Mouse (Mus musculus): ENCODE measurements around the gene Cd320.
A peak's percentile ranks its signal among the peaks of the same experiment; 100 is the strongest.
"Not testable (repeated sequence)": the region's sequence is repeated elsewhere in the genome, so short reads cannot be mapped to it uniquely, and the experiment has no call there.

Cd320 gene

DNA sequence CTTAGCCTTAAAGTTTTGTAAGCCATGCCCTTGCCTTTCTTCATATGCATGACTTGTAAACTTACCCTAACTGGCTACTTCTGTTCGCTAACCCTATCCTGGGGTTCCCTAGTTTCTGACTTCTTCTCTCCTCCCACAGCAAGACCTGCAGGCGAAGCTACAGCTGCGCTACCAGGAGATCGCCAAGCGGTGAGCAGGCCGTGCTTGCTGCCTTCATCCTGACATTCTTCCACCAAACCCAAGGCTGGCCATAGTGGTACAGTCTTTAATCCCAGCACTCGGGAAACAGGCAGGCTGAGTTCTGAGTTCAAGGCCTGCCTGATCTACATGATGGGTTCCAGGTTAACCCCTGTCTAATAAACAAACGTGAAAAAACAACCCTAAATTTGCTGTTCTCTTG is 17.4 kb upstream of the Cd320 start:
- no peak for DNase-seq

GRCm38 (mm10) chr17:33826850-33827249 is 16.0 kb upstream of the Cd320 start:
- DNase-seq, result peak; percentile 64 to 77

DNA sequence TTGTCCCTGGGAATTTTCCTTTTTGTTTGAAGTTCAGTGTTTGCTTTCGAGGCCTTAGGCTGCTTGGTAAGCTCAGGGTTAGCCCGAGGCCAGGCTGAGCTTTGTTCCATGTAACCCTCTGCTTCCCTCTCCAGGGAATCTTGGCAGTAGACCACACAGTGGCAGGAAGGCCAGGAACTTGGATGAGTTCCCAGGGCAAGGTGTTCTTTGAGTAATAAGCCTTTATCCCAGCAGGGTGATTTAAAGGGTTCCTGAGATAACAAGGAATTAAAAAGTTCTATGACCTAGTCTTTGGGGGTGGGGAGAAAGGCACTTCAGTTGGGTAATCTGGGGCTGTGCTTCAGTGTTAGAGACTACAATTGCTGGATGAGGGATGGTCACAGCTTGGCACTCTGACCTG is 14.0 kb upstream of the Cd320 start:
- peak; percentile 91 to 93 for DNase-seq

- no peak for DNase-seq
These were observed 13.3 kb upstream of the Cd320 start for GRCm38 (mm10) chr17:33829561-33829960.

DNA sequence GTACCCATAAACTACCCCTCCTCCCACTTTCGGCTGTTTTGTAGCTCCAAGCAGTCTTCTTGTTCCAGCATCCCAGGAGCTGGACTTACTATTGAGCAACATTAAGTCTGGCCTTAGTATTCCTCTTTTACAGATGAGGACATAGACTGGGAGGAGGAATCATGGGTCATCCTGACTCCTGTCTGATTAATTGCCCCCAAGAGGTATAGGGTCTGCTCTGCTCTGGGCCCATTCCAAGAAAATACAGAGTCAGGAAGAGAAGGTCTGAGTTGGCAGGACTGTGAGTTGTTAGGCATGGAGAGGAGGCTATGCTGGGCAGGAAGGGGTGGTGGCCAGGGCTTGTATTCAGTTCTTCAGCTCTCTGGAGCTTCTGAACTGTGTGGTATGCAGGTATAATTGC is 1.3 kb downstream of the Cd320 start:
- no peak for DNase-seq

DNA sequence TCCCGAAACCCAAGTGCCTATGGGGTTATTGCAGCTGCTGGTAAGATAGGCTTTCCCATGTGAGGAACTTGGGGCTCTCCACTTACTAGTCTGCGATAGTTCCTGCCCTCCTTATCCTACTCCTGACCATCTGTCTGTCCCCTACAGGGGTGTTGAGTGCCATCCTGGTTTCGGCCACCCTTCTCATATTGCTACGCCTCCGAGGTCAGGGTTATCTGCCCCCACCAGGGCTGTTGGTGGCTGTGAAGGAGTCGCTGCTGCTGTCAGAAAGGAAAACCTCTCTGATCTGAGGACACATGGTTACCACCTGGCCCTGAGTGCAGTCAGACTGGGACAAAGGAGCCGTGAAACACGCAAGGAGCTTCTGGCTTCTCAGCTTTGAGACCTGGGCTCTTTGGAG is 5.2 kb downstream of the Cd320 start:
- DNase-seq, result no peak

DNA sequence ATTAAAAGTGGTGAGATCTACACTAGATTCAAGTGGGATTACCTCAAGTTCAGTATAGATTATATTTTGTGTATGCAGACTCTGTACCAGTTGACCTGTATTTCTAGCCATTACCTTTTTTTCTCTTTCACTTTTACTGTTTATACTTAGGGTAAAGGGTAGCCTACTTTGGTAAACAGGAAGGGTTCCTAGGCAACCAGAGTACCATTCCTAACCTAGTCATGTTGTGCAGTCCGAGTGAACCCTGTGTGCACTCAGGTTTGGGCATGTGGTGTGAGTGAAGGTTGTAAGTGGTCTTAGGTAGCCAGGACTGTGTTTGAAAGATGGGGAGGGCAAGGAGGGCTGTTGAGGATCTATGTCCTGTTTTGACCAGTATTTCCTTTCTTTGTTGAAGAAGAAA is 8.4 kb downstream of the Cd320 start:
- no peak for DNase-seq

- no peak for DNase-seq
These were observed 14.9 kb downstream of the Cd320 start for GRCm38 (mm10) chr17:33857816-33858215.

DNA sequence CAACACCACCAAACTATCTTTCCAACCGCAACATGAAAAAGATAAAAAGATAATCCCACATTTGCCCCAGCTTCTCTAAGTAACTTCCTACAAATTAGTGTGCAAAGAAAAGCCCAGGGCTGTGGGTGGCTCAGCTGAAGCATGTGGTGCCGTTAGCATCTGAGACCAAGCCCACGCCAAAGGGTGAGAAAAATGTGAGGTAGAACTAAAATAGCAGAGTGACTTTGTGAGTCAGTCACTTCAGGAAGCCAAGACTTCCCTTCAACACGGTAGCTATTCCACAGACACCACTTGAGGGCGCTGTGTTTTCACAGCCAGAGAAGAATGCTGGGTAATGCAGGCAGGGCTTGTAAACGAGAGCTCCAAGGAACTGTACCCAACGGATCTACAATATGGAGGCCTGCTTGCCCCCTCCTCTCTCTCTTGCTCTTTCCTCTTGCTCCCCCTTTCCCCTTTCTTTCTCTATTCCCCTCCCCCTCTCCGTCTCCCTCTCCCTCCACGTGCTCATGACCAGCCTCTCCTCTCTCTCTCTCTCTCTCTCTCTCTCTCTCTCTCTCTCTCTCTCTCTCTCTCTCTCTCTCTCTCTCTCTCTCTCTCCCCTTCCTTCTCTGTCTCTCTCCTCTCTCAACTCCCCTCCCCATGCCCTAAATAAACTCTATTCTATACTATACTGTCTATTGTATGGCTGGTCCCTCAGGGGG is 22.6 kb downstream of the Cd320 start:
- peak; percentile 43 to 62 for DNase-seq

DNA sequence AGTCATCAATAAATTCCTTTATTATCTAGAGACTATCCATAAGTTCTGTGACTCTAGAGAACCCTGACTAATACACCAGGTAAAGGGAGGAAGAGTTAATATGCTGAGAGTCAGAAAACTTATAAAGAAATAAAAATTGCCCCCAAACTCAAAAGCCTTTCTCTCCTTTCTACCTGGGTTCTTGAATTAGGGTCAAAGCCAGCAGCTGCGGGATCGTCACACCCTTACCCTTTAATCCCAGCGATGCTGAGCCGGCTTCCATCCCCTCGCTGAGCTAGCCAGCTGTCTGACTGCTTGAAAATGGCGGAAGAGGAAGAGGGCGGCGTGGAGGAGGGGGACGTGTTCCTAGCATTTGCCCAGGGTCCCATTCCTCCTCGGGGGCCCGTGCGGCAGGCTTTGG is 30.6 kb downstream of the Cd320 start, which contains the start of gene Gm7029:
Gene Gm7029 (plus strand): TSS at position 301 of the 400 bp plus-strand sequence.
- DNase-seq, result not testable (repeated sequence)

GRCm38 (mm10) chr17:33874411-33874810 is 31.5 kb downstream of the Cd320 start:
- no peak for DNase-seq

DNA sequence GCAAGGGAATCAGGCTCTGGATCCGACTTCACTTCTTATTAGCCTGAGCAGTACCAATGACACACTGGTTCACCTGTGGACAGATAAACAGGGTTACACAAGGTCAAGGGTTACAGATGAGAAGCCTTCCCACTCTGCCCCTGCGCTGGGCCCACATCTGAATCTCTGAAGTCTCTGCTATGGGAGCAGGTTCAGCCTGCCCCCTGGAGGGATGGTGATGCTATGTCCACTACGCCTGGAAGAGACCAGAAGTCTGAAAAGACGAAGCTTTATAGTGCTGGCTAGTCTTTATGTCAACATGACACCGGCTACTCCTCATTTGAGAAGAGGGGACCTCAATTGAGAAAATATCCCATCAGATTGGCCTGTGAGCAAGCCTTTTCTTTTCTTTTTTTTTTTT is 32.9 kb downstream of the Cd320 start:
- DNase-seq, result not testable (repeated sequence)

- DNase-seq, result not testable (repeated sequence)
These were observed 41.4 kb downstream of the Cd320 start for GRCm38 (mm10) chr17:33884320-33884719.

GRCm38 (mm10) chr17:33887802-33888201 is 44.9 kb downstream of the Cd320 start:
- DNase-seq, result peak in 1 of 2 experiments; percentile 32

- not testable (repeated sequence) for DNase-seq
These were observed 45.3 kb downstream of the Cd320 start for GRCm38 (mm10) chr17:33888230-33888629.

DNA sequence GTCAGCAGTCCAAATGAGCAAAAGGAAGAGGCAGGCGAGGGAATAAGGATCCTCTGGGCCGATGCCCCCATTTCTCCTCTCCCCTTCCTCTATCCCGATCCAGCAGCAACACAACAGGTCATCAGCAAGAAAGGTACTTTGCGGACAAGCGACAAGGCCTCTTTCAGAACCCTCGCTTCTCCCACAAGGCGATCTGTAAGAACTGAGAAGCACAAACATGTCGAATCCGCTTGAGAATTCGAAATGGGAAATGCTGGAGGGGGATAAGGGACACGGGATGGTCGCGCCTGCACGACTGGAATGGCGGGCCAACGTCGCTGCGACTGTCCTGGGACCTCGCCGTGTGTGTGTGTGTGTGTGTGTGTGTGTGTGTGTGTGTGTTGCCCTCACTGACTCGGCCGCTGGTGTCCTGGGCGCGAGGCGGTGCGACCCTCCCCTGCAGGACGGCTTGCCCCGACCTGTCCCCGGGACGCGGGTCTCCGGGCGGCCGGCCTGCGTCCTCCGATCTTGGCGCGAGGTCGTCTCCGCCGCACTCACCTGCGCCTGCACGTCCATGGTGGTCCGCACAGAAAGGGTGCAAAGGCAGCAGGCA is 47.1 kb downstream of the Cd320 start:
- not testable (repeated sequence) for DNase-seq

DNA sequence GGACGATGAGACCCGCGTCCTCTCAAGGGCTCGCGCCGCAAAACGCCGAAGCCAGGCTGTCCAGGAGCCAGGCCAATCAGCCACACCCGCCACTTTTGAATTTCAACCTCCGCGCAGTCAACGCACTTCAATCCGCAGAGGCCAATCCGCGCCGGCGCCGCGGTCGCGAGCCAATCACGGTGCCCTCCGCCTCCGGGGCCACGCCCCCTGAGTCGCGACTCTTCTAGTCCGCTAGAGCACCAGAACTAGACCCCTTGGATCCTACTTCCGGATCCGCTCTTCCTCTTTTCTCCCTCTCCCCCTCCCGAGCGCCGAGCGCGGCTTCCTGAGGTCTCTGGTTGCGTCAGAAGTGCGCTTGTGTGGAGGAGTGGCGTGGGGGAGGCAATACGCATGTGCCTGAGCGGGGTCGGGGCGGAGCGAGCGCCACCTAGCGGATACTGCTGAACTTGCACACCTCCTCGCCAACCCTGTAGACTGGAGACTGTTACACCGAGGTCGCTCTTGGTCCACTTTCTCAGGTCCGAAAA is 47.7 kb downstream of the Cd320 start, which contains the start of gene Kifc1:
Gene Kifc1 (minus strand): TSS at position 129 of the 527 bp plus-strand sequence.
- peak; percentile 100 for DNase-seq

DNA sequence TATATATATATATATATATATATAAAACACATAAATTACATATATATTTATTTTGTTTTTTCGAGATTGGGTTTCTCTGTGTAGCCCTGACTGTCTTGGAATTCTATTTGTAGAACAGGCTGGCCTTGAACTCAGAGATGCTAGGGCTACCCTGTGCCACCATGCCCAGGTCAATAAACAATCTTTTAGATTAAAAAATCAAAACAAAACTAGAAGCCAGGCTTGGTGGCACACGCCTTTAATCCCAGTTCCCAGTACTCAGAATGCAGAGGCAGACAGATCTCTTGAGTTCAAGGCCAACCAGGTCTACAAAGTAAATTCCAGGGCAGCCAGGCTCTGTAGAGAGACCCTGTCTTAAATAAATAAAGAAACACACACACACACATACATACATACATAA is 48.5 kb downstream of the Cd320 start:
- DNase-seq, result no peak

DNA sequence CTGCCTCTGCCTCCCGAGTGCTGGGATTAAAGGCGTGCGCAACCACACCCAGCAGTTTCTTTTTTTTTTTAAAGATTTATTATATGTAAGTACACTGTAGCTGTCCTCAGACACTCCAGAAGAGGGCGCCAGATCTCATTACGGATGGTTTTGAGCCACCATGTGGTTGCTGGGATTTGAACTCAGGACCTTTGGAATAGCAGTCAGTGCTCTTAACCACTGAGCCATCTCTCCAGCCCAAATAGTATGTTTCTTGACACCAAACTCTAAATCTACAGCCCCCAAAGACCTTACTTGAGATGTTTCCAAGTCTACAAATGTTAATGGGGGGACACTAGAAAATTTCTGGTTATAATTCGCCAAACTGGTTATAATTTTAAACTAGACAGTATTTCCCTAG is 49.0 kb downstream of the Cd320 start:
- not testable (repeated sequence) for DNase-seq

DNA sequence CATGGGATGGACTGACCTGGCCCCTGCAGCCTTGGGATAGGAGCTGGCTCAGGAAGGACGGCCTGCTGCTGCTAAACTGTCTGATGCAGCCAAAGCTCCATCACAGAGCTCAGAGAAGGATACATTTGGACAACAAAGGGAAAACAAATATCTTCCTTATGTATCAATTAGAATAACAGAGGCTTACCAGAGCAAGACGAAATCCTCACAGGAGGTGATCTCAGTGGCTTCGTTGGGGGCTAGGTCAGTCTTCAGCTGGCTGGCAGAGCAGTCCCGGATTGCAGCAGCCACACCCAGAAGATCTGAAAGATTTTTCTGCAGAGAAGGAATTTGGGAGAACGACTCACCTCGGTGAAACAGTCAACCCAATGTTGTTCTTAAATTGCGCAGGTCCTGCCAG is 49.5 kb downstream of the Cd320 start:
- no peak for DNase-seq

DNA sequence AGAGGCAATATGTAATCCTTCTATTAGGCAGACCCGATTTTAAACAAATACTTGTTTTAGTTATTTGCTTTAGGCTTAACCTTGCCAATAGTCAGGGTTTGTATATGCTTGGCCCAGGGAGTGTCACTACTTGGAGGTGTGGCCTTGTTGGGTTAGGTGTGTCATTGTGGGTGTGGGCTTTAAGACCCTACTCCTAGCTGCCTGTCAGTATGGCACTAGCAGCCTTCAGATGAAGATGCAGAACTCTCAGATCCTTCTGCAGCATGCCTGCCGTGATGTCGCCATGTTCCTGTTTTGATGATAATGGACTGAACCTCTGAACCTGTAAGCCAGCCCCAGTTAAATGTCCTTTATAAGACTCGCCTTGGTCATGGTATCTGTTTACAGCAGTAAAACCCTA is 50.1 kb downstream of the Cd320 start:
- DNase-seq, result not testable (repeated sequence)

DNA sequence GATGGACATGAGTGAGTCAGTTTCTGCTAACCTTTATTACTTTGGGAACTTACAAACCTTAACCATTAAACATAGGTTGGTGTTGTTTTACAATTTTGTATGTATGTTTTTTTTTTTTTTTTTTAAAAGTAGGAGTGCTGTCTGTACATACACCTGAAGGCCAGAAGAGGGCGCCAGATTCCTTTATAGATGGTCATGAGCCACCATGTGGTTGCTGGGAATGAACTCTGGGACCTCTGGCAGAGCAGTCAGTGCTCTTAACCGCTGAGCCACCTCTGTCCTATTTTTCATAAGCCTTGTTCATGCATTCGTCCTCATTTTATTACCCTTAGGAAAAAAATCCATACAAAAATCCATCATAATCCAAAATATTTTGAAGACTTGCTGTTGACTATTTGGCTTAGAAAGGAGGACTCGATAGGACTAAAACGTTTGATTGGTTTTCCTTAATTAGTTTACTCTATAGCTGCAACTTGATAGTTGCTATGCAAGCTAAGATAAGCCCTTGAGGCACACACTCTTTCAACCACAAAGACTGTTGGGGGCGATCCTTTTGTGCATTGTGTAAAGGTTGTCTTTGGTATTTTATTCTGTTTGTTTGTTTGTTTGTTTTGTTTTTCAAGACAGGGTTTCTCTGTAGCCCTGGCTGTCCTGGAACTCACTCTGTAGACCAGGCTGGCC is 54.4 kb downstream of the Cd320 start:
- peak in 1 of 2 experiments; percentile 43 for DNase-seq

- not testable (repeated sequence) for DNase-seq
These were observed 55.3 kb downstream of the Cd320 start for GRCm38 (mm10) chr17:33898193-33898592.
